Mouse (Mus musculus) C2C12 (cell line): ENCODE data around the gene Sec24c.

Experiments
- CEBPB ChIP-seq: IDR thresholded peaks from one replicate; pipeline ENCODE4 v1.6.1; 2011; ENCODE audit warnings: low read depth, mild to moderate bottlenecking, control low read depth, moderate library complexity
- CTCF ChIP-seq: IDR thresholded peaks from one replicate; pipeline ENCODE4 v1.5.1; 2011; ENCODE audit not compliant: control insufficient read depth, insufficient read depth, insufficient read length
- MAX ChIP-seq: IDR thresholded peaks from one replicate; pipeline ENCODE4 v1.6.1; 2011; ENCODE audit warnings: mild to moderate bottlenecking, control low read depth
- USF1 ChIP-seq: IDR thresholded peaks from one replicate; pipeline ENCODE4 v1.6.1; 2011; ENCODE audit warnings: low read depth, mild to moderate bottlenecking, control low read depth, moderate library complexity

DNA sequence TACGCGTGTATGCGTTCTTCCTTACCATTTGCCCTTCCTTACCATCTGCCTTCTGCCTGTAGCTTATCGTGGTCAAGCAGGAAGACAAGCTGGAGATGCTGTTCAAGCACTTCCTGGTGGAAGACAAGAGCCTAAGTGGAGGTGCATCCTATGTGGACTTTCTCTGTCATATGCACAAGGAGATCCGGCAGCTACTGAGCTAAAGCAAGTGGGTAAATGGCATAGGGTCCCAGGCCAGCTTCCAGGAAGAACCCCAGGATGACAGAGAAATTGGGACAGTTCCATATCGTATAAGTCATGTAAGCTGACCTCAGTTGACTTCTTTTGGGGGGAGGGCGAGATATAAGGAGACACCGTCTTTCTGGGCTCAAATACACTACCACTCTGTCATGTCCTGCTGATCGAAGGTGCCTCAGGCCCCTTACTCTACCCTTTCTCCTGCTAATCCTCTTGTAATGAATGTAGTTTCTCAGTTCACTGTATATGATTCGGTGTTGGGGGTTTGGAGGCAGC is 19.5 kb downstream of the Sec24c start:
- TF ChIP-seq CTCF (no peak), MAX (no peak), USF1 (no peak), CEBPB (no peak)
